22 mouse cellular contexts compared by ENCODE assay signal in genomic region chr14:117666126-117666525, GRCm38 (mm10).
"Had no signal": no experiment of that assay in that cellular context is flagged by ENCODE, and none has a peak within 500 bp of the region (broad histone marks: within the 10 kb centered on the region; RNA-seq: fewer than 3 reads in every experiment).

No protein-coding gene starts in this region.

- H3K4me1 ChIP-seq: limb, embryonic 10.5 days; limb, embryonic 13.5 days; liver, embryonic 12.5 days; liver, embryonic 15.5 days; lung, embryonic 15.5 days; neural tube, embryonic 13.5 days; stomach, embryonic 15.5 days had no signal

- H3K9ac ChIP-seq: limb, embryonic 13.5 days; liver, embryonic 12.5 days; liver, embryonic 15.5 days; lung, embryonic 15.5 days; midbrain, embryonic 12.5 days; neural tube, embryonic 13.5 days; stomach, embryonic 15.5 days had no signal

- H3K9me3 ChIP-seq: limb, embryonic 10.5 days; limb, embryonic 13.5 days; liver, embryonic 12.5 days; liver, embryonic 15.5 days; lung, embryonic 15.5 days; midbrain, embryonic 12.5 days; neural tube, embryonic 13.5 days; stomach, embryonic 15.5 days had no signal

- H3K4me2 ChIP-seq: limb, embryonic 13.5 days; liver, embryonic 12.5 days; liver, embryonic 15.5 days; lung, embryonic 15.5 days; midbrain, embryonic 12.5 days; neural tube, embryonic 13.5 days; stomach, embryonic 15.5 days had no signal

- H3K27me3 ChIP-seq: limb, embryonic 13.5 days; liver, embryonic 12.5 days; liver, embryonic 15.5 days; lung, embryonic 15.5 days; midbrain, embryonic 12.5 days; neural tube, embryonic 13.5 days; stomach, embryonic 15.5 days had no signal

- H3K36me3 ChIP-seq: limb, embryonic 10.5 days; limb, embryonic 13.5 days; liver, embryonic 12.5 days; liver, embryonic 15.5 days; lung, embryonic 15.5 days; midbrain, embryonic 12.5 days; neural tube, embryonic 13.5 days; stomach, embryonic 15.5 days had no signal

- ATAC-seq: liver, embryonic 12.5 days; midbrain, embryonic 16.5 days had no signal

- DNase-seq: kidney, adult 9 months; kidney, postnatal 14 days; kidney, postnatal 4 days; layer of hippocampus, adult 9-11 months; liver; lung, adult 18-20 months; lung, postnatal 10 days; lung, postnatal 4 days; retina, postnatal 1 day; right cerebral cortex, postnatal 25 days; spleen, adult 18-20 months; thymus, postnatal 25 days had no signal

- H3K4me3 ChIP-seq: limb, embryonic 10.5 days; limb, embryonic 13.5 days; liver, embryonic 12.5 days; liver, embryonic 15.5 days; lung, embryonic 15.5 days; midbrain, embryonic 12.5 days; myocyte; neural tube, embryonic 13.5 days; stomach, embryonic 15.5 days had no signal

- H3K27ac ChIP-seq: limb, embryonic 10.5 days; limb, embryonic 13.5 days; liver, embryonic 12.5 days; liver, embryonic 15.5 days; lung, embryonic 15.5 days; midbrain, embryonic 12.5 days; neural tube, embryonic 13.5 days; stomach, embryonic 15.5 days had no signal
